Mouse (Mus musculus): ENCODE data around the gene Apex1.
"Not testable (repeated sequence)": the region's sequence is repeated elsewhere in the genome, so short reads cannot be mapped to it uniquely, and the experiment has no call there.

Apex1 gene

GRCm38 (mm10) chr14:50969558-50970544 lies 45.1 kb downstream of the Apex1 start:
- DNase-seq (ENCODE audit: low spot score), result peak; percentile 42

- no peak for DNase-seq (ENCODE audit: low spot score)
Measured at GRCm38 (mm10) chr14:50970822-50971221, 46.1 kb downstream of the Apex1 start.

GRCm38 (mm10) chr14:50973054-50973453 lies 48.3 kb downstream of the Apex1 start:
- DNase-seq (ENCODE audit: low spot score), result not testable (repeated sequence)

DNA sequence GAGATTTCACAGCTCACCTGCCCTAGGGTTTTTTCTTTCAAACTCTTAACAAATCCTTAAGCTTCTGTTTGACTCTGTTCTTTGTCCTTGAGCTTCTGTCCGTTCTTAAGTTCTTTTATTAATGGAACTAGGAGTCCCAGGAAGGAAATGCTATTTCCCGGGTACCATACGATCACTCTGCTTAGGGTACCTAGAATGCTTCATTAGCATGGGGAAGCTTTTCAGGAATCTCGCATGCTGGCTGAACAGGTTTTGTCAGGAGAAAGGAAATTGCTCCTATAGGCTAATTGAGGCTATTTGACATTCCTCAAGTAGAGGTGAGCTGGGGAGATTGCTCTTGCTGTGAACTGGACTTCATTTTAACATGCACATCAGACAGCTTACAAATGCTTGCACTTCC lies 48.9 kb downstream of the Apex1 start:
- peak; percentile 18 for DNase-seq (ENCODE audit: low spot score)

DNA sequence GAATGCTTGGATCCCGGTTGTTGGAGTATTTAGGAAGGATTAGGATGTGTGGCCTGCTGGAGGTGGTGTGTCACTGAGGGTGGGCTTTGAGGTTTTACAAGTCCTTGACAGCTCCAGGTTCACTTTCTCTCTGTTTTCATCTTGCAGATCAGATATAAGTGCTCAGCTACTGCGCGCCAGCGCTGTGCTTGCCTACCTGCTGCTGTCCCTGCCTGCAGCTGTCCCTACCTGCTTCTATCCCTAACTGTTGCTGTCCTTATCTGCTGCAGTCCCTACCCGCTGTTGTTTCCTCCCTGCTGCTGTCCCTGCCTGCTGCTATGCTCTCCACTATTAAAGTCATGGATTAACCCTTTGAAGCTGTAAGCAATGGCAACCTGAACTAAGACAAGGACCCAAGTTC lies 50.2 kb downstream of the Apex1 start:
- no peak for DNase-seq (ENCODE audit: low spot score)

DNA sequence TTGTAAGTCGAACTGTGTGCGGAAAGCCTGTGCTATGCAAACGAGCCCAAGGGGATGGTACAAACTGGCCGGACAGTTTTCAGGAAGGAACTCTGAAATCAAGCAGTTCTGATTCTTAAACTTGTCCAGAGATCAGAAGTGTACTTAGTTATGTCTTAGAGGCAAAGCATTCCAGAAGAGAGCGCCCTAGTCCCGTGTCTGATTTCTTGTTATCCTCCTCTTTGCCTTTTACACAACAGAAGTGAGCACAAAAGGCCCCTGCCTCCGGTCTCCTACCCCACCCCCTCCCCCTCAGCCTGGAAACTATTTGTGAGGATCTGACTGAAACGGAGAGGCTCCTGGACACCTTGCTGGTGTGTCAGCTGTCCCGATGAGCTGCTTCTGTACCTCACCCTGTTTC lies 51.9 kb downstream of the Apex1 start:
- peak; percentile 66 for DNase-seq (ENCODE audit: low spot score)

Data from embryo, embryonic 10.5 days (tissue).